Mouse (Mus musculus) cerebellum, postnatal 25 days (tissue): ENCODE results near the gene Slc5a5.

Experiments
- DNase-seq, 2 experiments: peaks; one replicate each; pipeline ENCODE4 v3.0.0; 2021; ENCODE audit warnings: mixed read lengths in 2 of 2

Slc5a5 gene

DNA sequence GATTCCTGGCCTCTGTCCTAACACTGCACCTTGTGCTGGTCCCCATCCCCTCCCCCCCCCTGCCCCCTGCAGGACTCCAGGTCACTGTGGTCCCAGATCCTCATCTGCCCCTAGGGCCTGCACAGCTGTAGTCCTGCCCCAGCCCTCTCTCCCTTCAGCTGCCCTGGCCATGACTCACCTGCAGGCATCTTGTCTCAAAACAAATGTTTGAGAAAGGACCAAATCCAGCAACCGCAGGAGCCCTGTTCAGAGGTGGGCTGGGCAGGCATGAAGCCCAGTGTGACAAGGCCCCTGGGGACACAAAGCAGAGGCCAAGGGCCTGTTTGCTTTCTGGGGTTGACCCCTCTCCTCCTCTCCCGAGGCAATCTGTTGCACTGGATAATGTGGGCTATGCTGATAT, 14.4 kb downstream of the Slc5a5 start:
- DNase-seq = no peak

DNA sequence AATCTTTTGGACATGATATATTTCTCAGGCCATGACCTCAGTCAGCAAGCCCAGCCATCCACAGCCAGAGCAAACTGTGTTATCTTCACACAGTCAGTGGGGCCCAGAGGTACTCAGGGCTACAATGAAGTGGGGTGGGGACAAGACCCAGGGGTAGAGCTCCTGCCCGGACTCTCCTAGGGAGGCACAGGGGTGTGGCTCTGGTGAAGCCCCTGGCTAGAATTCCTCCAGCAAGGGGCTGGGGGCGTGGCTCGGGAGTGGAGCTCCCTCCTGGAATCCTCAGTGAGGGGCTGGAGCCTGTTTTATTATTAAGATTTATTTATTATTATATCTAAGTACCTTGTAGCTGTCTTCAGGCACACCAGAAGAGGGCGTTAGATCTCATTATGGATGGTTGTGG, 16.2 kb downstream of the Slc5a5 start:
- no peak for DNase-seq

DNA sequence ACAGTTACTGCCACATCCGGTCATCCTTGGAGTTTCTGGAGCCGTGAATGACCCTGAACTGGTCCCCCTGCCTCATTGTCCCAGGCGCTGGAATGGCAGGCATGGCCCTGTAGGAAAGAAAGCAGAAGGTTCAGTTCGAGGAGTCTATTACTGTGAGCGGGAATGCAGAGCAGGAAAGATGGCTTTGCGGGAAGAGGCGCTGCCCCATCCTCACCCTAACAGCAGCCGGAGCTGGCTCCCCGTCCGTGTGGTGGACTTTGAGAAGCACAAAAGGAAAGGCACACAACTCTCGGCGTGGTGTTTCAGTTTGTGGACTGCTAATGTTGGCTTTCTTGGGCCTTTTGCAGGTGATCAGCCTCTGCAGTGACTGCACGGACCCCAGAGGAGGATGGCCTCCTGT, 18.1 kb downstream of the Slc5a5 start:
- DNase-seq = no peak

DNA sequence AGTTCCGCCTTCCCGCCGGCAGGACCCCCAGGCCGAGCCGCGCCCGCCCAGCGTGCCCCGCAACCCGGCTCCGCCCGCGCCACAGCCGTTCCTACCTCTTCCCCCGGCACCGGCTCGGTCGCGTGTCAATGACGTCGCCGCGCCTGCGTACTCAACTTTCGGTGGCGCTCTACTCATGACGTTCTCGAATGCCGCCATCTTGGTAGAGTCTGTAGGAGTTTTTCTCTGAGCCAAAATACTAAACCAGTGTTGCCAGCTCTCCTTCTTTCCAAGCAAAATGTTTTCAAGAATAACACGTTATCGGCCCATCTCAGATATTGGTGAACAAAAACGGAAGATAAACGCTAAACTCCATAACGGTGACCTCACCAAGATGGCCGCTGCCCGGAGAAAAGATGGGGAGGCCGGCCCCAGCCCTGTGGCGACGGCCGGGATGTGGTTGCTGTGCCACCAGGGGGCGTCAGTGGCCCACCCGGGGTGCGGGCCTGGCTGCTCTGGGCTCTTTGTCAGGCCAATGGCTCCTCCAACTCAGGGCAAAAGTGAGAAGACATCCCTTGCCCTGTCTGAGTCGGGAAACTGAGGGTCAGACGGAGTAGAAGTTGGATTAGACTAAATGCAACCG, 19.1 kb downstream of the Slc5a5 start, which contains the start of gene Ccdc124:
Gene Ccdc124 (minus strand): TSS at position 572 of the 622 bp plus-strand sequence.
- DNase-seq = peak; percentile 96 to 97

DNA sequence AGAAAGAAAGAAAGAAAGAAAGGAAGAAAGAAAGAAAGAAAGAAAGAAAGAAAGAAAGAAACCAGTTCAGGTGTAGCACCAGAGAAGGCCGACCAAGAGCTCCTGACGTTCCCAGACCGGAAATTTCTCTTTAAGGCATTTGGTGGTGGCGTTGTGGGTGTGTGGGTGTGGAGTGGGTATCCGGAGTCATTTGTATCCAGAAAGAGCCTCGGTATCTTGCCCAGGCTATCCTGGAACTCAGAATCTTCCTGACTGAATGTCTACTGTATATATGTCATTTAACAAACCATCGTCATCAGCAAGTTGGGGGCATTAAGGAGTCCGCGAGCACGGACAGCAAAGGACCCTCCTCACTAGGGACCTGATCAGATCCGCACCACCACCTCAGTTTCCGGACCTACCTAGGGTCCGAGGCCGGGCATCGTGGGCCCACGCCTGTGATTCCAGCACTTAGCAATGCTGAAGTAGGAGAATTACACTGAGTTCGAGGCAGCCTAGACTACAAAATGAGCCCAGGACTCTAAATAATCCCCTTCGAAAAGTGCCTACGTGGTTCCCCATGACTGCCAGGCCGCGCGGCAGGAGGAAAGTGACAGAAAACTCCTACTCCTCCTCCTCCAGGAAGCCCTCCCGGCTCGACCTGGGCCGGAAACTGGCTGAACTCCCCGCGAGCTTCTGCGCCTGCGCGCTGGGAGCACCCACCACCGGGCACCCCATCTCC, 19.8 kb downstream of the Slc5a5 start:
- DNase-seq = no peak

DNA sequence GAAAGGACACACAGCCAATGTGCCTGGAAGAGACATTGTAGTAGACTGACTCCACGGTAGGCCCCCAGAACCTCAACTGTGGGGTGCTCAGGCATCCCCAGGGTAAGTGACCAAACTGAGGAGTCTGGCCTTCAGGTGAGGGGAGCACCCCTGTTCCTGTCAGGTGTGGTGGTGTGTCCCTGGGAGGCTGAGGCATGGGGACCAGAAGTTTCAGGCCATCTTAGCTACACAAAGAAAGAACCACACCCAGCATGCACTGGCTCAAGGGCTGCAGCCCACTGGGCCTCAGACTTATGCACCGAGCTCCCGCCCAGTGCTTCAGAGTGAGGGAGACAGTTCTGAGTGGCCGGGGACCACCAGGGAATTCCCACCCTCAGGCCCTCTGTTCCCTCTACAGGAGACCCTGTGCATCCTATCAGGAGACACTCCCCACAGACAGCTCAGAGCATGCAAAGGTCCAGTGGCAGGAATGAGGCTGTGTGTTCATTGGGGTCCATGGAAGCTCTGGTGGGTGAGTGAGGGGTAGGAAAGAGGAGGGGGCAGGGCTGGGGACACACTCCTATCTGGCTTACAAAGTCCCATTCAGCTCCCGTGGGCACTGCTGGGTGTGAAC, 21.3 kb downstream of the Slc5a5 start:
- no peak for DNase-seq

DNA sequence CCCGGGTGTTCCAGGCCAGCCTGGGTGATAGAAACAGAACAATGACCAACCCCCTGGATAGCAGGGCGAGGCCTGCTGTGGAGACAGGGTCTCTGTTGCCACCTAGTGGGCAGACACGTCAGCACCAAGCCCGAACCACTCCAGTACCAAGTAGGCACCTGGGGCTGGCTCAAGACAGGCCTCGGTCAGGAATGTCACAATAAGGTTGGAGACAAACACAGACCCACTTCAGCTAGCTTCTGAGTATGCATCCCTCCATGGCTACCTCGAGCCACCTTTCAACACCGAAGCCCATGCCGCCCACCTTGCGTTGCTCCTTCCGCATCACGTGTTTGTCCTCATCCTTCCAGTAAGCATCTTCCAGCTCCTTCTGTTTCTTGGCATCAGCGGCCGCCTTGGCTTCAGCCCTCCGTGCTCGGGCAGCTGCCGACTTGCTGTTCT, 22.9 kb downstream of the Slc5a5 start:
- peak; percentile 78 to 84 for DNase-seq

DNA sequence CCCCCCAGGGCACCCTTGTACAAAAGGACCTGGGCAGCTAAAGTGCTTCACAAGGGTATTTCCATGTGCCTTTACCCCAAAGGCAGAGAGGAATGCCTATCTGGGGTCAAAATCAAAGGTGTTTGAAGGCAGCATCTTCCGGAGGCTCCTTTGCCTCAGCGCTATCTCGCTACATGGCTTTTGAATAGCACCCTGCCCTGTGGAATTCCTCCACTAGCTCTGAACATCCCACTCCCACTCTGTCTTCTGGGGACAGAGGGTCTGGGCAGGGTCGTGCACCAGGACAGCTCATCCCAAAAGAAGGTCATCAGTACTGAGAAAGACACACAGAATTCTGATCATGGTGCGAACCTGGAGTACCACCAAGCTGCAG, 23.4 kb downstream of the Slc5a5 start:
- DNase-seq = no peak

DNA sequence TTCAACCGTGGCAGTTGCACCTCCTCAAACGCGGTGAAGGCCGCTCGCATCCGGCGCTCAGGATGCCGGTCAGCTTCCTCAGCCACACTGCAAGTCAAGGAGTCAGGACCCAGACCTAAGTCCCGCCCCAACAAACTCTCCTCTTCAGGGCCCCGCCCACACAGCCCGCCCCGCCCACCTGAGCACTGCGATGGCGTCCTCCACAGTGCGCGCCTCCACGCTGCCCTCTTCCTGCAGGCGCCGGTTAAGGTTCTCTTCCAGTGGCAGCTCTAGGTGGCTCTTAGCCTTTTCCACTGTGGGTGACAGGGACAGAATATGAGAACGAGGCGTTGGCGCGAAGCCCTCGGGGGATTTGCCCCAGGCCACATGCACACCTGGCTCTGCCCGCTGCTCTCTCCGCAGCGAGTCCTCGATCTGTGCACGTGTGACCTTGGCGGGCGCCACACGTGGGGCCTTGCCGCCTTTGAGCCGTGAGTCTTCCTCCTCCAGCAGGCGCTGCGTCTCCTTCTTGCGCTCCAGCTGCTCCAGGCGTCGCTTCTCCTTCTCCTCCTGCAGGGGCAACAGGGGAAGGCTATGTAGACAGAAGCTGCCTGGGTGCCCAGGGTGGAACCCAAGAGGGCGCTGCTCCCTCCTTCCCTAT, 23.9 kb downstream of the Slc5a5 start:
- peak in 1 of 2 experiments; percentile 41 for DNase-seq

DNA sequence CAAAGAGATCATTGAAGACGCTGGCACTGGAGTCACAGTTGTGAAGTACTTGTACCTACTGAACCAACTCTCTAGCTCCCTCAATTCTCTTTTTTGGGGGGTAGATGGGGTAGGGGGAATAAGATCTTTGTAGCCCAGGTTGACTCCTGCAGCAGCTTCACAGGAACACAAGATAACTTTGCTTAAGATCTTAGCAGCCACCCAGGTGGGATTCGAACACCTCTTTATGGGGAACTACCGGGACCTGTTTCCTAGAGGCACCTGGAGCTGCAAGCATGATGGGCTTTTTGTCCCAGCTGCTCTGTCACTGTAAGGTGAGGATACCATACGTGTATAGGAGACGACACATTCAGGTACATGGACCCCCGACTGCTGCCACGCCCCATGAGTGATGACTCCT, 26.0 kb downstream of the Slc5a5 start:
- no peak for DNase-seq

DNA sequence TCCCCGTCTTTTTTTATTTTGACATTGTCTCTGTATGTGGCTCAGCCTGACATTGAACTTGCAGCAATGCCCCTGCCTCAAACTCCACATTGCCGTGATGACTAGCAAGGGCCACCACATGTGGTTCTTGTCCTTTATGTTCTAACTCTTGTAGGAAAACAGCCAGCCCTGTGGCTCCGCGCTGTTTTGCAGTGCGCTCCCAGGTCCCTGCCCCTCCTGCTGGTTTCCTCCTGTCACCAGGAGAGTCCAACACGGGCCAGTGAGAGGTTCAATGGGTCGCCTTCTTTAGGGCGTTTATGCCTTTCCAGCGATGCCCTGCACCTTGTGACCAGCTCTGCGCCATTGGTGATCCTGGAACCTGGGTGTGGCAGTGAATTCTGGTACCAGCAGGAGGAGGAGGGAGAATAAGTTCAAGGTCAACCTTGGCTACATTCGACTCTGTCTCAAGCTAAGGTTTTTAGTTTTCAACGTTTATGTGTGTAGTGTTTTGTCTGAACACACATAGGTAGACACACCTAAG, 26.5 kb downstream of the Slc5a5 start:
- no peak for DNase-seq

DNA sequence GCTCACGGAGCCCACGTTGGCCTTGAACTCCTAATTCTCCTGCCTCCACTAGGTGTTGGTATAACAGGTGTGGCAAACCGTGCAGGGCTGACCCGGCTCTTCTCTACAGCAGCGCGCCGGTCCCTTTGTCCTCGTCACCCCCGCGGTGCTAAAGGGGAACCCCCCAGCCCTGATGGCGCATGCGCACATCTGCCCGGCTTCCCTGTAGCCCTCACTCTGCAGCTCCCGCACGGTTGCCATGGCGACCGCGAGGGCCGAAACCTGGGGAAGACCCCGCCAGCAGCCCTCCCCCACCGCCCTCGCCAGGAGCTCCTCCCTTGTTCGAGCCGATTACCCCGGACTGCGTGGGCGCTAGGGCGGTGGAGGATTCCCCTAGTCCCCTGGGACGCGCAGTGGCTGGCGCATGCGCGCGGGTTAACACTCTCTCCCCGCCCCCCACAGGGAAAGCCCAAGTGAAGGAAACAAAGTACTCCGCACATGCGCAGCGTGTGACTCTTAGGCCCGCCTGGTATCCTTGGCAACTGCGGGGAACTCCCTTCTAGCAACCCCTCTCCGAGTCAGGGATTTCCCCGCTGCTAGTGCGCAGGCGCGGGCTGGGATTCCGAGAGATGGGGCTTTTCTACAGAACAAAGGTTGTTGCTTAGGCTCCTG, 27.1 kb downstream of the Slc5a5 start:
- DNase-seq = peak; percentile 99

DNA sequence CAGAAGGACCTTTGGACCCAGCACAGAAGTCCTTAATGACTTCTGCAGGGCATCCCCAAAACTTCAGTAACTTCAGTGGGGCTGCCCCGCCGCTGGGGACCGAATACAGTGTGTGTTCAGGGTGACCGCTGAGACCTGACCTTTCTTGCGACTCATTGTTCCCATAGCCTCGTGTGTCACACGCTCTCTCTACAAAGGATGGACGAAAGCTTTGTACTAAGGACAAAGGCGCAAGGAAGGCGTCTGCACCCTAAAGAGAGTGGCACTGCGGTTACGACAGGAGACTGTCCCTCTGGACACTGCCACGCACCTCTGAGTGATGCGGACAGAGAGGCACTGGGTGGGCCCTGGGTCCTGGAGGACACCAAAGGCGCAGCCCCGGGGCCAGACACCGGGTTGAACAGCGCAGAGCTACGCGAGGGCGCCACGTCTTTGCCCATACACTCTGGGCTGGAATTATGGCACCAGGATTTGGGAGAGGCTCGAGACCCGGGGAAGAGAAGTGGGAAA, 27.8 kb downstream of the Slc5a5 start:
- peak; percentile 59 to 63 for DNase-seq

DNA sequence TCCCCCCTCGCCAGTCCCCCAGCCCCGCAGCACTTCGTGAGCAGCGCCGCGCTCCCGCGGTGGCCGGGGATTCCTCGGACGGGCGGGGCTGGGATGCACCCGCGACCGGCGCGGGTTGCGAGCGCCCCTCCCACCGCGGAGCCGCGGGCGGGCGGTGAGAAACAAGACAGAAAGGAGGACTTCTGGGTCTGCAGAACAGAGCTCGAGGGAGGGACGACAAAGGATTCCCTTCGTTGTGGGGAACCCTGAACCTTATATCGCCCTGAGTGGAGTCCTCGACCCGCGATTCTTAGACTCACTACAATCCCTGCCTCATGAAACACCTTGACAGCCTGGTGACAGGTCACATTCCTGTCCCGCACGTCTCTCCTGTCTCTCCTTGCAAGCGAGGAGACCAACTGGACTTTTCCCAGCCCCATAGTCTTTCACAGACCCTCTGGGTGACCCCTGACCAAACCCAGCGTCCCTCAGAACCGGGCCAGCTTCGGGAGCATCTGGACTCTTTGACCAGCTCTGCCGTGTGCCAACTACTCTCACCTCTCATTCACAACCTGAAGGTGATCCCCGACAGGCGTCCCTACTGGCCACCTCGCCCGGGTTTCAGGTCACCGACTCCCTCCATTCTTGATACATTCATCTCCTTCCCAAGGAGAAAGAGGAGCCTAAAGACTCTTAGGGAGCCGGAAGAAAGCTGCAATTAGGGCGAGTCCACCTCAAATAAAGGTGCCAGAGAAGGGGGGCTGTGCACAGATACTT, 28.4 kb downstream of the Slc5a5 start:
- DNase-seq = peak; percentile 48 to 63

DNA sequence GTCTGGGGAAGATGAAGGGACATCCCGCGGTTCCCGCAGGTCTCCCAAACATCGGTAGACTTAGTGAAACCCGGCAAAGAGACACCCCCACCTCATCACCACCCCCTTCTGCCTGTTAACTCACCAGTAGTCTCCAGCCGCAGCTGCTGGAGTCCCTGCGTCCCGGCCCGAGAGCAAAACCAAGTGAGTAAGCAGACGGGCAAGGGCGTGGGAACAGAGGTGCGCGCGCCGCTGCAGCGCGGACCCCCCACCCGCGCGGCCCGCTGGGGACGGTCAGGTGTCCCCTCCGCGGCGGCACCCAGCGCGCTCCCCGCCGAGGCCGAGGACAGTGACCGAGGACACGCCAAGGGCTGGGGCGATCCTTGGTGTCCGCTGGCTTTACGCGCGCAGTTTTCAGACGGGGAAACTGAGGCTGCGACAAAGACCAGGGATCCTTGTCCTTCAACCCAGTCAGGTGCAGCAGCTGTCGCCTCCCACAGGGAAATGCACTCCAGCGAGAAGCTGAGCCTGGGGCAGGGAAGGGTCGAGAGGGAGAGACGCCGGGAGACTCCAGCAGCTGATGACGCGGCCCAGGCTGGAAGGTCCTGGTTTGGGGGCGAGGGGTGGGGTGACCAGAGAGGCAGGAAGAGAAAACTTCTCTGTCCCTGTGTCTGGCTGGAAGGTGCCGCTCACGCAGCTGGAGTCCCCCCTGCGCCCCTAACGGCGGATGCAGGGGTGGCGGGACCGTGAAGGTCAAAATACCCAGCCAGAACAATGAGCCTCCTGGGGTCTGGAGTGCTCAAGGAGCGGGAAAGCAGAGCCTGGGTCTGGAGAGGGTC, 29.5 kb downstream of the Slc5a5 start, which contains the start of gene Kcnn1:
Gene Kcnn1 (minus strand): TSS at position 435 of the 818 bp plus-strand sequence.
- DNase-seq = no peak

DNA sequence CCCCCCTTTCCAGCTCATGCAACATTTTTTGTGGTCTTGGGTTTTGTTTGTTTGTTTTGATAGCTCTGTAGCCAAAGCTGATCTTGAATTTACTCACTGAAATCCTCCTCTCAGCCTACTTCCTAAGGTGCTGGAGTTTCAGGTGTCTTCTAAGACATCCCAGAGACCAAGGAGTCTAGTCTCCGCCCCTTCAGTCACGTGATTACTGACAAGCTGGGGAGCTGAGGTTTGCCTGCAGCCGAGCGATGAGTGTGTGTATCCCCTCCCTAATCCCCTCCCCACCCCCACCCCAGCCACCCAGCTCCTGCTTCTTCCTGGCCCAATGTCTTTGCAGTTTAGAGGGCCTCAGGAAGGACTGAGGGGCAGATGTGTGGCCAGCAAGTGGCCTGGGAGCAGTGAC, 35.0 kb downstream of the Slc5a5 start:
- DNase-seq = no peak

DNA sequence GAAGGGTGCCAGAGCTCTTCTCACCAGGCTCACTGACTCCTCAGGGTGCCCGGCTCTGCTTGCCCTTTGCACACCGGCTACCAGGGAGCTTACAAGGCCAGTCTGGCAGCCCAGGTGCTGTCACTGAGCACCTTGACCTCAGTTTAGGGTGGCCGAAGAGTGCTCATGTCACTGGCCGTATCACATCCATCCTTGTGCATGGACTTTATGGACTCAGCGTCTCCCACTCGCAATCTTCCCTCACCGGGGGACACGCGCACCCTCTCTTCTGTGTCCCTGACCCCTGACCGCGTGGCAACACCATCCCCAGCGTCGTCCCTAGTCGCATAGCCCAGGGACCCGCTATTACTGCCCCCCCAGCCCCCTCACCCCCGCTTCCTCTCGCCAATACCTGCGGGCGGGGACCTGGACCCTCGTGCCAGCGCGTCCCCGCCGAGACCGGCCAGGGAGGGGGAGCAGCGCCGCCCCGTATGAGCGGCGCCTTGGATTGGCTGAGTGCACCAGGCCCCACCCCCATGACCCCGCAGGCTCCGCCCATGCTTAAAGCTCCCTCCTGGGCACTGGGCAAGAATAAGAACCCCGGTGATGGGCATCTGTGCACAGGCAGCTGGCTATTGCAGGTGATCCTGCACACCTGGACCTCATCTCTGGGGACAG, 35.9 kb downstream of the Slc5a5 start:
- DNase-seq = peak; percentile 86 to 91

DNA sequence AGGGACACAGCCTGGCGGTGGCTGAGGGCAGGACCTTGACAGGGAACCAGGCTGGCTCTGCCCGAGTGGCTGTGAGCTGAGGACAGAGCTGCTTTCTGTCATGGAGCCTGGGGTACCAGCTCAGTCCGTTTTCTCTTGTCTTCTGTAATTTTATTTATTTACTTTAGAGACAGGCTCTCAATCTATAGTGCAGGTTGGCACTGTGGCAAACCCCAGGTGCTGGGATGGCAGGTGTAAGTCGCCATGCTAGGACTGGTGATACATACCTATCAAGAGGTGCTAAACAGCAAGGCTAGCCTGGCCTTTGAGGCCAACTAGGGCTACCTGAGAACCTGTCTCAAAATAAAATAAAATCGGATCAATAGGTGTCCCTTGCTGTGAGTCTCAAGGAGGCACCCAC, 36.5 kb downstream of the Slc5a5 start:
- no peak for DNase-seq

DNA sequence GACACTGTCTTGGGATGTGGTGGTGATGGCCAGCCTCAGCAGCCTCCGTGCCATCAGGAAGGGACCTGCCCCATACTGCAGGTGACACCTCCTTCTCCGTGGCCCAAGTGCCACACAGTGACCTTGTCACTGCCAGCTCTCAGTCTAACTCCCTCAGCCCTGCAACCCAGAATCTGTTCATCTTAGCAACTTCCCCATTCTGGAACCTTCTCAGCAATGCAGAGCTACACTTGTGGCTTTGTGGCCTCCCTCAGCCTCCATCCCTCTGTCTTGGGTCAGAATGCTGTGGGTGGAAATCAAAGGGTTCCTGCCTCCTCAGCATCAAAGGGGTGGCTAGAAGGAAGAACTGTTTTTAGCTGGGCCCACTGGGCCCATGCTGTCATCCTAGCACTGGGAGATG, 38.7 kb downstream of the Slc5a5 start:
- no peak for DNase-seq

DNA sequence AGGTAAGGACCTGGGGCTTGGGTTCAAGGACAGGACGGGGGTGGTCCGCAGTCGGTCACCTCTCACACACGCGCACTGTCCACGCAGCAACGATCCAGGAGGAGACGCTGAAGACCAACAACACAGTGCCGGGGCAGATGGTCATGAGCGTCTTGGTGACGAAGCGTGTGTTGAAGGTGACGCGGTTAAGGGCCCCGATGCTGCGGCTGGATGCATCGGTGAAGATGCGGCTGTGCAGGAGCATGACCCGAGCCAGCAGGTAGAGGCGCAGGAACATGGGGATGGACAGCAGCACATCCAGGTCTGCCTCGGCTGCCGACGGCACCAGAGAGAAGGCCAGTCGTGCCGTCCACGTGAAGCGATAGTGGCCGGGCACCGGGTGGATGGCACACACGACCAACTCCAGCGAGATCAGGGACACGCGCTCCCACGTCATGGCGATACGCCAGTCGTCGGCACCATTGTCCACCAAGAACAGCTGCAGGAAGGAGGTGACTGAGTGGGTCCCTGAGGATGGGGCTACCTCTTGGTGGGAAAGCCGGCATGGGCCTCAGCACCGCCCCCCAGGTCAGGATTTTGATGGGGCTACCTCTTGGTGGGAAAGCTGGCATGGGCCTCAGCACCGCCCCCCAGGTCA, 39.8 kb downstream of the Slc5a5 start:
- no peak for DNase-seq
